Mouse (Mus musculus) megakaryocyte, adult 5-6 weeks (primary cell): ENCODE results near the gene Usp45. TPM values are rescaled to one million over a fixed set of nuclear protein-coding genes. Genes with fewer than 3 reads are reported as not detected.

Experiments
- ATAC-seq: 2 replicates; pipeline ENCODE4 v1.8.0; 2016; ENCODE audit warnings: mild to moderate bottlenecking, inconsistent platforms; ENCODE audit not compliant: poor library complexity, severe bottlenecking
- total RNA-seq, 2 experiments: library from RNA; stranded (forward) in 1 of 2; stranded (reverse) in 1 of 2; fragments of 153-499, 151-499 nt in 1 of 2; fragments of 221-1000, 200-1000 nt in 1 of 2; gene quantifications; 2 replicates each; pipeline versions ENCODE4 v1.2.3 to v1.2.4; 2015 to 2017

Gene Usp45
- total RNA-seq, 2 experiments from 2014 or later: 22.8 to 40.4 TPM

DNA sequence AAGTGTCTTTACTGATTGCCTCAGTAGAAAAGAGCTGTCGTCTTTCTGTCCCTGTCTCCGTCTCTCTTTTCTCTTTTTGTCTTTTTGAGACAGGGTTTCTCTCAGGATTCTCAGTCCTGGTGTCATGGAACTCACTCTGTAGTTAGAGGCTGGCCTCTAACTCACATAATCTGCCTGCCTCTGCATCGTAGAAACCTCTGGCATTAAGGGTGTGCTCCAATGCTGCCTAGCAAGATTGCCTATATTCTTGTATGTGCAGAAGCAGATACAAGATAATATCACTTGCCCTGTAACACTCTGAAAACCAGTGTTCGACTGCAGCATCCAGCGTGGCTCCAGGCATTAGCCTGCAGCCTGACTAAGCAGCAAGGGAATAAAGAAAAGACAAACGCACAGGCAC lies 21.9 kb downstream of the Usp45 start:
- no peak for ATAC-seq

DNA sequence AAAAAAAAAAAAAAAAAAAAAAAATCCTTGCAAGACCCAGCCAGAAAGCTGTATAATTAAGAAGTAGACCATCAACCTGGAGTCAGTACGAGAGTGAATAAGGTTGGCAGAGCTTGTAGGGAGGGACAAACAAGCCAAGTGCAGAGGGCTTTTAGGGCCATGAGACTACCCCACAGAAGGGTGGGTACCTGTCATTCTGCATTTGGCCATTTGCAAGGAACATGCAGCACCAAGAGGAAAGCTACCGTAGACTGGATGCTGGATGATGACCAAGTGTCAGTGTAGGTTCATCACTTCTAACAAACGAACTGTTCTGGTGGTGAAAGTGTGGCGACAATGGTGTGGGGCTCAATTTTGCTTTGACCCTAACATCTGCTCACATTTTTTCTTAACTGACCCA lies 22.9 kb downstream of the Usp45 start:
- no peak for ATAC-seq

DNA sequence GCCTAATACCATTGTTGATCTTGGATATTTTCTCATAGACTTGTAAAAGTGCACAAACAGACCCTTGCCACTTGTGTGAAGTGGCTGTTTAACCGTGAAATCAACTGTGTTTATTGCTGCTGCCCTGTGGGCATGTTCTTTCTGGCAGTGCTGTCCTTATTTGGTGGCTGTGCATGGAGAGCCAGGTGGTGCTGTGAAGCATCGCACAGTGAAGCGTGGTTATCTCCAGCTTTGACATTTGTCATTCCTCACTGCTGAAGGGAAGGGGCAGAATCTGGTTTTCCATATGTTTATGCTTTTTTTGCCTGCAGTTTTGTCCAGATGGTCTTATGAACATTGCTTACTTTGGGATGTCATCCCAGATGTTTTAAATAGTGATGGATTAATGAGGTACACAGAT lies 26.7 kb downstream of the Usp45 start:
- ATAC-seq: no peak

DNA sequence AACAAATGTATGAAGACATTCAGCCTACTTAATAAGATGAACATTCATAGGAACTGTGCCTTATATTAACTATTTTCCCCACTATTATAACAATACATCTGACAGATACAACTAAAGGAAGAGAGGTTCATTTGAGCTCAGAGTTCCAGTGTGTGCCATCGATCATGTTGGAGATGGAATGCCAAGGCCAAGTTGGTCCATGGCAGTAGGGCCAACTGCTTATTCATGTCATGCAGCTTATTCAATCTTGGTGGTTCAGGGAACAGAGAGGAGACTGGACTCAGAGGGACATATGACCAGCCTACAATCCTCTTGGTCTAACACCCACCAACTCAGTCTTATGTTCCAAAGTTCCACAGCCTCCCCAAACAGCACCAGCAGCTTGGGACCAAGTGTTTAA lies 34.1 kb downstream of the Usp45 start:
- ATAC-seq: no peak

DNA sequence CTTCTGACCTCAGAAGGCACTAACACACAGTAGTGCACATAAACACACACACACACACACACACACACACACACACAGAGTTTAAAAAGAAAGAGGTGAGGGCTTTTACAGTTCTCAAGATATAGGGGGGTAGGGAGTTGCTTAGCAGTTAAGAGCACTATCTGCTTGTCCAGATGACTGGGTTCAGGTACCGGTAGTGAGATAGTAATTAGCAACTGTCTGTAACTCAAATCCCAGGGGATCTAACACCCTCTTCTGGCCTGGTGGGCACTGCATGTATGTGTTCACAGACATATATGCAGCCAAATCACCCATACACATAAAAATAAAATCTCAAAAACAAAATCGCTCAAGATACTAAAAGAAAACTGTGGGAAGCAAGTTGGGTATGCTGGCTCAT lies 34.7 kb downstream of the Usp45 start:
- no peak for ATAC-seq

DNA sequence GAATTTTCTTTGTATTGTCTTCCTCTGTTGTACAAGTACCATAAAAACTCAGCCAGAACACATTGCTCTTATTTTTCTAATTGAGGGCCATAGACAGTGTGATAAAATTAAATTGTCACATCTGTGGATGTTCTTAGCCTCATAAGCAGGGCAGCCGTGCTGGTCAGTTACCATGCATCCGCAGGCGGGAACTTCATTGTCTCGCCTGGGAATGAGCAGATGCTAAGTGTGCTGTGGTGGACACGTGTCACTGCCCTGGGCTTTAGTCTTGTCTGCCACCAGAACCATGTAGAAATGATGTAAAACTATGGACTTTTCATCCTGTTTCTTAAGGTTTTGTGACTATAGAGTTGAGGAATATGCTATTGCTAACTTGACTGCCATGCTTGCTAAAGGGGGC lies 40.2 kb downstream of the Usp45 start:
- ATAC-seq: no peak

DNA sequence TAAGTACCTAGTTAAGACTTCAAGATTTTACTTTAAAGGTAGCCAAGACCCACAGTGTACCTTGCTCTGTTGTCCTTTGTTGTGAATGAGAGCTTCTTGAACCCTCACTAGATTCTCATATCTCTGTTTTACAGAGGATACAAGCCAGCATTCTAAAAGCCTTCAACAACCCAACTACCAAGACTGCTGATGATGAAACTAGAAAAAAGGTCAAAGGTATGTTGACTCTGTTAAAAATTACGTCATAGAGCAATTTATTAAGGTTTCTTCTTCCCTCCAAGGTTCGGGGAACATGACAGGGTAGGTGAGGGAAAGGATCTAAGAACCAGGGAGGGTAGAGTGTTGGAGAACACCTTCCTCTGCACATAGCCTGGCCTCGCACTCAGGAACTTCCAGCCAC lies 43.7 kb downstream of the Usp45 start:
- no peak for ATAC-seq

DNA sequence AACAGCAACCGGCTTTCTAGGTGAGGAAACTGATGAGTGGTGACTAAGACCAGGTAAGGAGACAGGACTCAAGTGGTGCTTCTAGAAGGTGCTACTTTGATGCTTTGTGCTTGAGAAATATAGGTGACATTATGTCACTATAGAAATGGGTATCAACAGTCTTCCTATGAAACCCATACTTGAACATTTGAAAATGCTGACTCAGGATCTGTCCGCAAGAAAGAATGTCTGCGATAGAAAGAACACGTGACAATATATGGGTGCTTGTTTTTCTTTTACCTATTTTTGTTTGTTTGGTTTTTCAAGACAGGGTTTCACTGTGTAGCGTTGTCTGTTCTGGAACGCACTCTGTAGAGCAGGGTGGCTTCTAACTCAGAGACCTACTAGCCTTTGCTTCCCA lies 45.7 kb downstream of the Usp45 start:
- no peak for ATAC-seq

DNA sequence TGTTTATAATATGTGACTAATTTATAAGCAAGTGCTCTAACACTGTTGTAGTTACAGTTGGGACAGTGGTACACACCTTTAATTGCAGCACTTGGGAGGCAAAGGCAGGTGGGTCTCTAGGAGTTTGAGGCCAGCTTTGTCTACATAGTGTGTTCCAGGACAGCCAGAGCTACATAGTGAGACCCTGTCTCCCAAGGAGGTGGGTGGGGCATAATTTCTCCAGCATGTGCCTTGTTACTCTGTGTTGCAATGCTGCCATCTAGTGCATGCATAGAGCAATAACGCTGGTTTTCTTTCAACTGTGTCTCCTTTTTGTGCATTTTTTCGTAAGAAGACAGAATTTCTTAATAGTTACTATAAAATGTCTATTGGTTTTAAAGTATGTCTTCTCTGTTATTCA lies 47.1 kb downstream of the Usp45 start:
- ATAC-seq: peak; percentile 84

DNA sequence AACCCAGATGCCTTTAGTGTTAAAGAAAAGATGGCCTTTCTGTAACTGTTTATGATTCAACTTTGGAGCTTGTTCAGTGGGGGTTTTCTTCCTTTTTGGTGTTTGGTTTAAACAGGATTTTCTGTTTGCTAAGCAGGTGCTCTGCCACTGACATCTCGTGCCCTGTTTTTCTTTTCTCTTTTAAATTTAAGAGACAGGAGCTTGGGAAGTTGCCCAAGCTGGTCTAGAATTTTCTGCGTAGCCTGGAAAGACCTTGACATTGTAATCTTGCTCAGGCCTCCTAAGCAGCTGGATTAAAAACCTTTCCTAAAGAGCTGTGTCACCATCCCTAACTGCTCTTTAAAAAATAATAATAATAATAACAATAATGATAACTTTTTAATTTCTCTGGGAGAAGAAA lies 59.7 kb downstream of the Usp45 start:
- ATAC-seq: no peak

DNA sequence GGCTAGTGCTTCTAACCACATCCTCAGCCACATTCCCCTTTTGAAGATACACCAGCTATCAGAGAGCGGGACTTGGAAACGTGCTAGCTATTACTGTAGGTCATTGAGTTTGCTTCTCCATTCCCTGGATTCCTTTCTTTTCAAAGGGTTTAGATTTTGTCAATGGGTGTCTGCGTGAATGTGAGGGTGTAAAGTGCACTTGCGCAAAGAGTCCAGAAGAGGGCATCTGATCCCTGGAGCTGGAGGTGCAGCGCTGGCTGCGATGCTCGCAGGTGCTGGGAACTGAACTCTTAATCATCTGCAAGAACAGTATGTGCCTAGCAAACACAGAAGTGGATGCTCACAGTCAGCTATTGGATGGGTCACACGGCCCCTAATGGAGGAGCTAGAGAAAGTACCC lies 65.9 kb downstream of the Usp45 start:
- no peak for ATAC-seq

DNA sequence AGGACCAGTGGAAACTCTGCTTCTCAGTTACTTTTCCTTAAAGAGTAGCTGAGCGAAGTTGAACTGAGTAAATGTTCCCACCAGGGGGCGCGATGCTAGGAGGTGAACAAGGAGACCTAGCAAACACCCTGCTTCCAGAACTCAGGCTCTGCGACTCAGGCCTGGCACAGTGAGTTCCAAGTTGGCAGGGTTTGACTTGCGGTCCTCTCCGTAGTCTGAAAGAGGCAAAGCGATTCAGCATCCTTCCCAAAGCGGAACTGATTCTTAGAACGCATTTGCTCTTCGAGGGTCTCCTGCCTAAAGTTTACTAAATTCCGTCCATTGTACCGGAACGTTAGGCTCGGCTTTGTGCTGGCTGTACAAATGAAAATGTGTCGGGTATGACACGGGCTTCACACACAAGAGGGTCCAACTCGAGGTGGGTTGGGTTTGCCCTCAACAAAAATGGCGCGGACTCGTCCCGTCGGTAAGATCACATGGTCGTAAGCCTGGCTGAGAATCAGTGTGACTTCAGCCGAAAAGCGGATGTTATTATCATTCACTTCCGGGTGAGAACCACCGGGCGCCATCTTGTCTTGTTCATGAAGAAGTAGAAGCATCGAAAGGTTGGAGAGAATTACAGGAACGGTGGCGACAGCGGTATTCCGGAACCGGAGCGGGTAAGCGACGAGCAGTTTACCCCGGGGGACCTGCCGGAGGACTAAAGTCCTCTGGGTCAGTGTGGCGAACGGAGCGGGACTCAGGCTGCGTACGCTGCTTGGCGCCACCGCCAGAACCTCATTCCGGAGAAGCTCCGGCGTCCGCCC lies 80.7 kb downstream of the Usp45 start, which contains the start of gene Pnisr:
TSS of gene Pnisr (plus strand) at position 103 of the 806 bp plus-strand sequence.
- ATAC-seq: peak; percentile 91

DNA sequence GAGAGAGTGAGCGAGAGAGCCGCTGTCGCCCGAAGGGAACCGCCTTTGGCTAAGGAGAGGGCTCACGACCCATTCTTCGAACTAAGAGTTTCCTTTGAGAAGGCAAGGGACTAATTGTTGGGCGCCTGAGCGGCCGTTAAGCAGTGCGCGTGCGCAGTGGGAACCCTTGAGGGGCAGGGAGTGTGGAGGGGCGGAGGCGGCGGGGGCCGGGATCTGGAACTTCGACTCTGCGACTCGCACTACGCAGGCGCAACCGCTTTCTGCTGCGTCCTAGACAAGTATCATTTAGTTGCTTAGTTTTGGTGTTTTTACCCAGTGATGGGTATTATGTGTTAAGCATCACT lies 81.3 kb downstream of the Usp45 start:
- peak; percentile 74 for ATAC-seq

DNA sequence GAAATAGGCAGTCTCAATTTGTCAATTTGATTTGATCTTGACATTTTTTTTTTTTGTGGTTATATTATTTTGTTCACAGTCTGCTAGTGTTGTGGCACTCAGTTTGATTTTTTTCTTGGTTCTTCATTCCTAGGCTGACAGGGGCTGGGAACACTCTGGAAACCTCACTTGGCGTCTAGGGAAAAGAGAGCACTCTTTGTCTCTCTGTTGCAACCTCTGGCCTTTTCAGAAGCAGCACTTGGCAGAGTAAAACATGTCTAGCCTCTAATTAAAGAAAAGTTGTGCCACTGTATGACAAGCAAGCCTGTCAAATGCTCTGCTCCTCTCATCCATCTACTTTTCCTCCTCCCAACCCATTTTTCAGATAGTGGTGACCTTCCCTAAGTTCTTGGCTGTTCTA lies 90.5 kb downstream of the Usp45 start:
- no peak for ATAC-seq

DNA sequence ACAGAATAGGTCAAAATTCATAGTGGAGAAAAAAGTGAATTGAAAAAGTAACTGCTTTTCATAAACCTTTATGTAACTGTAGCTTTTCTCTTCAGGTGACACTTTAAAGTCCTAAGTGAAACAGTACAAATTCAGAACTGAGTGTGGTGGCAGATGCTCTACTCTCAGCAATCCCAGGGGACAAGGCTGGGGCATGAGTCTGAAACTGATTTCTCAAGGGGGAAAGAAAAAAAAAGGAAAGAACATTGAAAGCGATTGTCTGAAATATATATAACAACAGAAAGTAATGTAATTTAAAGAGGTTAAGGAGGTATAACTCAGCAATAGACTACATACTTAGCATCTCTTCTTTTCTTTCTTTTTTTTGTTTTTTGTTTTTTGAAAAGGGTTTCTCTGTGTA lies 98.3 kb downstream of the Usp45 start:
- no peak for ATAC-seq

DNA sequence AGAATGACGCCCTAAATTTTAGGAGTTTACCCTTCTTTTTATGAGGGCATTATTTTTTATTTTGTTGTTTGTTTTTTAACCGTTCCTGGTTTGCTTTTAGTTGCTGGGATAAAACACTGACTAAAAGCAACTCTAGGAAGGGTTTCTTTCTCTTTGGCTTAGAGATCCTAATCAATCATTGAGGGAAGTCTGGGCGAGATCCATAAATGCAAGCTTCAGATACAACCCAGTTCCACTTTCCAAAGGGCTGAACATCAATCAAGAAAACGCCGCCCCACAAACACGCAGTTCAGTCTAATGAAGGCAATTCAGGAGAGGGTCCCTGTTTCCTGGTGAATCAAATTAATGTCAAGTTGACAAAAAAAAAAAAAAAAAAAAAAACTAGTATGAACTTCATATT lies 111.8 kb downstream of the Usp45 start:
- no peak for ATAC-seq

DNA sequence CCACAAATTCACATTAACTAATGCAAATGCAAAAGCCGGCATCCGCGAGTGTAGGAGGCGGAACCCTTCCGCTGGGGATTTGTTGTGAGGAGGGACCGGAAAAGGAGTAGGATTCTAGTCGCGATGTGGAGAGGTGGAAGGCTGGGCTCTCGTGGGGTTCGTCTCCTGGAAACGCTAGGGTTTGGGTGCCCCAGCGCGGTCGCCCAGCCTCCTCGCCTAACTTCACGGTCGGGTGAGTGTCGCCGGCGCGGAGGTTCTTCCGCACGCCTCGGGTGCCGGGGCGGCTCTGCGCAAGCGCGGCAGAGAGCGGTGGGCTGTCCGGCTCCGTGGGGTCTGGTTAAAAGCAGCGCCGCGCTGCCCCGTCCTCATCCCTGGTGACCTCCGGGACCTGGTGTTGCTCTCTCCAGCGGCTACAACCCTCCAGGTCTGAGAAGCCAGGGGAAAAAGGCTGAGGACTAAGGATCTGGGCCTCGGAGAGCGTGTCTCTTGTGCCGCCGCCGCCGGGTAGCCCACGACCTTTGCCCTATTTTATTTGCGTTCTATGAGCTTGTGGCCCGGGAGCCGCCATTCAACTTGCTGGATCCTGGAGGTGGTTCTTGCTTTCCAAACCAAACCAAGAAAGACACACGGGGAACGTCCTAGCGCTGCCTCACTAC lies 112.7 kb downstream of the Usp45 start, which contains the start of gene Coq3:
TSS of gene Coq3 (plus strand) at position 109 of the 656 bp plus-strand sequence.
- peak; percentile 89 for ATAC-seq

DNA sequence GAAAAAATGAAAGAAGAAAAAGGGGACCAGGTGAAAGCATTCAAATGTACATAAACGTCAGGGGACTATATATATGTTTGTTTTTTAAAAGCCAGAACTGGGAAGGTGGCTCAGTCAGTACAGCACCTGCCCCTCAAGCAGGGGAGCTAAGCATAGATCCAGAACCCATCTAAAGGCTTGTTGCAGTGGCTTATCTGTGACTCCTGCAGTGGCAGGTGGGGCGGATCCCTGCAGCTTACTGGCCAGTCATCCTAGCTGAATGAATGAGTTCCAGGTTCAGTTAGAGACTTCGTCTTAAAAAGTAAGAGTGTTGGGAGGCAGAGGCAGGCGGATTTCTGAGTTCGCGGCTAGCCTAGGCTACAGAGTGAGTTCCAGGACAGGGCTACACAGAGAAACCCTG lies 115.8 kb downstream of the Usp45 start:
- ATAC-seq: no peak

DNA sequence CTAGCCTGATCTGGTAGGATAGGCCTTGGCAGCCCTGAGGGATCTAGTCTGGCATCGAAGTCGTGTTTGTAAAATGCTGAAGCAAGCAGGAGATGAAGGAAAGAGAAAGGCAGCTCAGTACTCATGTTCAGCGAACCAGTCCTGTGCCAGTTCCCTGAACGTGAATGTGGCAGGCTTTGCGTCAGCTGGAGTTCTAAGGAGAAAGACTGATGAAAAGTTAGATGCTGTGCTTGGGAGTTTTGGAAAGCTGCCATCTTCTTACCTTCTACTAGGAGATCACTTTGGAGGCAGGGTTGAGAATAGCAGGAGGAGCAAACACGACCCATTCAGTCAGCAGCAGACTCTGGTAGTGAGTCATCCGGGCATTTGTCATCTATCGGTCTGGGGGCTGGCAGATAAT lies 118.9 kb downstream of the Usp45 start:
- no peak for ATAC-seq
